Mouse (Mus musculus) ES-CJ7 (cell line): ENCODE measurements around the gene Rab17.
A peak's percentile ranks its signal among the peaks of the same experiment; 100 is the strongest.

Source experiments
- DNase-seq: peaks from one replicate; pipeline ENCODE4 v3.0.0; 2011; ENCODE audit warnings: low read depth, low spot score

Rab17 gene

DNA sequence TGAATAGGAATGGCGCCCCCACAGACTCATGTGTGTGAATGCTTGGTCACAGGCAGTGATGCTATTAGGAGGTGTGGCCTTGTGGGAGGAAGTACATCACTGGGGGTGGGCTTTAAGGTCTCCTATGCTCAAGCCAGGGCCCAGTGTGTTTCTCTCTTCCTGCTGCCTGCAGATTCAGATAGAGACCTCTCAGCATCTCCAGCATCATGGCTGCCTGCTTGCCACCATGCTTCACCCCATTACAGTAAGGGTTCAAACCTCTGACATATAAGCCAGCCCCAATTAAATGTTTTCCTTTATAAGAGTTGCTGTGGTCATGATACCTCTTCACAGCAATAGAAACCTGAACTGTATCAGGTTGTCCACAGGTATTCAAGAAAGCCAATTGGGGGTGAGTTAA lies 26.5 kb upstream of the Rab17 start:
- DNase-seq, result no peak

DNA sequence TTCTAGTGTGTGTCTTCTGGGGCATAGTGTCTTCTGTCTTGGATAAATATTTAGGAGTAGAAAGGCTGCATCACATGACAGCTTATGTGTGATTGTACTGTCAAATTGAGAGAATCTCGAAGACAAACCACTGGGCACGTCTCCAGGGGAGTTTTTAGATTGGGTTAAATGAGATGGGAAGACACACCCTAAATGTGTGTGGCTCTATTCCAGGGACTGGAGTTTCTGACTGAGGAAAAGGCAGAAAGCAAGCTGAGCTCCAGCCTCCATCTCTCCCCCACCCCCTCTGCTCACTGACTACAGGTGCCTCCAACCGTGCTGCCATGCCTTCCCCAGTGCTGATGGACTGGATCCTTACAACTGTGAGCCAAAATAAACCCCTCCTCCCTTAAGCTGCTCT lies 11.9 kb upstream of the Rab17 start:
- DNase-seq, result no peak

DNA sequence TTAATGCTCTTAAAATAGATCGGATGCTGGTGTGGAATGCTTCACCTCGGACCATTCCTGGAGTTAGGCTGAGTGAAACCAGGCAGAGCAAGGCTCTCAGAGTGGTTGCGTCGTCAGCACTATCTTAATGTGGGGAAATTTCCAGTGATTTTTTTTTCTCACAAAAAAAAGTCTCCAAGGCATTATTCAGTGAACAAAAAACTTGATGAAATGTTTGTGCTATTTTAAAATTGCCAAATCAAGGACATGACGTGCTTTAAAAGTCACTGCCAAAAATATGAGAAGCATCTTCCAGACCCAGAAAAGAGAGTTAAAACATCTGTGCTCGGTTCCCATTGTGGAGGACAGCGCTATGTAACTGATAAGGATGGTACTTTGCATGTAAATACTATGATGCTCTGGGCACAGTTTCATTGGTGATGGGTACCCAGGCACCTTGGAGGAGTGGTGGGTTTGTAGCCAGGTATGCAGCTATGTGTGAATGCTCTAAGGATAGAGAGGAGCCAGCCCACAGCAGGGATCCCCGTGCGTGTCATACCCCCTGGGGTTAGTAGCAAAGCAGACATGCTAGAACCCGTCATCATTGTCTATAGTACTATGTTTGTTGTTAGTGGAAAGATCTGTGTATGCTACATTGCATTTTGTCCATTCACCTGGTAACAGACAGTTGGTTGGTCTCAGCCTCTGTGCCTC lies 11.3 kb upstream of the Rab17 start:
- no peak for DNase-seq

DNA sequence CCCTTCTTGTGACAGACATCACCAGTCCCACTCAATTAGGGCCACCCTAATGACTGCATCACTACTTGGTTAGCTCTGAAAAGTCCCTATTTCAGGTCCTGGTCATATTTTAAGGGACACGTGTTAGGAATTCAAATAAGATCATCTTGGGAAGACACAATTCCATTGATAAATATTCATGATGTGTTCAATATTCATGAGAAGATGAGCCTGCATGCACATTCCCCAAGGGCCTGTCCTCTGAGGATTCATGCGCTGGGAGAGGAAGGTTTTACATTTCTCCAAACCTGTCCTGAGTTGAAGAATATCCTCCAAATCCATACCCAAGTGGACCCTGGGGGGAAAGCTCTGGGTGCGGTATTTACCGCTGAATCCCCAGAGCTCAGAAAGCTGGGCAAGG lies 6.5 kb upstream of the Rab17 start:
- no peak for DNase-seq

DNA sequence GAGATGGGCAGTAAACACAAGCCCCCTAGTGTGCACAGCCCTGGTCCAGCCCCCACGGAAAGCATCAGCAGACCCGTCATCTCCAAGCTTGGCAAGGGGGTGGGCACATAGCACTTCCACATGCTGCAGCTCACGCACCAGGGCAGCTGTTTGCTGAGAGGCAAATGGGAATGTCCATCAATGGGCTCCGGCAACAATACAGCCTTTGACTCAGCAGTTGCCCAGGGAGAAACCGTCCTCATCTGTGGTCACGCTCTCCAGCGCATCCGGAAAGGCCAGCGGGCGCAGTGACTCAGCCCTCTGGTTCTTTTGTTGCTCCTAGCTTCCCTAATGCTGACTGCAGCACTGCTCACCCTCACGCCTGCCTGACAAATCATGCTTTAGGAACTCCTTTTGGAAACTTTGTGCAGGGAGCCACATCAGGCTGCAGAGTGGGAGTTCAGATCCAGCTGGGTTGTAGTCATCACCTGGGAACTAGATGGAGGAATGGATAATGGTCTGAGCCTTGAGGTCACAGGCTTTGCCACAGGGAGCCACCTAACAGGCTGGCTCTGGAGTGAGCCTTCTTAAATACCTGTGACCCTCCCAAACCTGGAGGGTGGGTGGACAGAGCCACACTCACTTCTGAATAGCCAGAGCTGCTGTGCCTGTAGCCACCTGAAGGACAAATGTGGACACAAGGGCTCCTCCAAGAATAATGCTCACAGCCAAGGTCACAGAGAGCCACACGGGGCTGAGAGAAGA lies 5.6 kb upstream of the Rab17 start:
- no peak for DNase-seq

DNA sequence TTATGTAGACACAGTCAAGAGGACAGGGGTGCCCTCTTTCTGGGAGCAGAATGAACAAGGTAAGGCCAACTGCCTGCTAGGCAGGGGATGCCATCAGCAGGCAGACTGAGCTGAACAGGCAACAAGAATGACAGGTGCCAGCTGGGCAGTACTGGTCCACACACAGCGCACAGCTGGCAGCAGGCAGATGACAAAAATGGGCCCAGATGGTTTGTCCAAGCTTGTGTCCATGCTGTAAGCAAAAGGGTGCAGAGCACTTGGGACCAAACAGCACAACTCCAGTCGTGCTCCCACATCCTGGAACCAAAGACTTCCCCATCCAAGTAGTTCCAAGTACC lies 4.1 kb upstream of the Rab17 start:
- no peak for DNase-seq

DNA sequence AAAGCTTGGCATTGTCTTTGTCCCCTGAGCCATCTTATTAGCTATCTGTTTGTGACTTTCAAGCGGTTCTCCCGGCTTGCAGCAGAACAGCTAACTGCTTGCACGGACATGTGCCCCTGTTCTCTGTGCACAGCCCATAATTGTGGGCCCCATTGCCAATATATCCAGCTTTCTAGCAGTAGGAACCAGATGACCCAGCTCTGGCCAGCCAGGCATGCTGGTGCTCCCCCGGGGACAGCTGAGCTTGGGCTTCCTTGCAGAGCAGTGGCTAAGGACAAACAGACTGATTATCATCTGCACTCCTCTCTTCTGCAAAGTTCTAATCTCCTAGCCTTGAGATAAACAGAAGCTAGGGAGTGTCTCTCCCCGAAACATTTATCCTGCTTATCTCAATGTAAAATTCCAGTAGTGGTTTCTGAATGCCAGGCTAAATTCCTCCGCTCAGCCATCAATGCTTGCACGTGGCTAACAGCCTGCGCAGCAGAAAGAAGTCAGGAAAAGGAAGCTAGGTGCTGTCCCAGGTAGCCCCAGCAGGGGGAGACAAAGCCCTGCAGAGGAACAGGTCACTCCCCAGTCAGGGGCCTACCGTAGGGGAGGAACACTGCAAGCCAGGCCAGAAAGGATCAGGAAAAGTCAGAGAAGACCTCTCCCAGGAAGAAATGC lies 3.6 kb upstream of the Rab17 start:
- peak; percentile 79 for DNase-seq

DNA sequence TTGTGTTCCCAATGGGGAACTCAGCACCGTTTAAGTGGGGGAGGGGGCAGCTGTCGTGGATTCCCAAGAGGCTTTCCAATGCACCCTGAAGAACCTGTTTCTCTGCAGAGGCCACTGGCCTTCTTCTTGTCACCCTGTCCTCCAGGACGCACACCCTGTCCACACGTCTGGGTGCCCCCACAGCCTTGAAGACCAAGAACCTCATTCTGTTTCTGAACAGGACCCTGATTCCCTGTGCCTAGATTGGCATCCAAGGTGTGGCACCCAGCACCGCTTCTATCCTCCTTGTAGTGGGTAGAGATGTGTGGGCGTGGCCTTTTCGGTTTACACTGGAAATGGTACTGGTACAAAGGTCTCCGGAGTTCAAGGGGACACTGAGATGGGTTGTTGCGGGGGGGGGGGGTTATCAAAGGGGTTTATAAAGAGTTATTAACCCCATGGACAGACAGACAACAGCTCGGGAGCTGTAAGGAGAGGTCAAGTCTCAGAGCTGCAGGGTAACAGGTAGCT lies 475 bp upstream of the Rab17 start:
- no peak for DNase-seq

DNA sequence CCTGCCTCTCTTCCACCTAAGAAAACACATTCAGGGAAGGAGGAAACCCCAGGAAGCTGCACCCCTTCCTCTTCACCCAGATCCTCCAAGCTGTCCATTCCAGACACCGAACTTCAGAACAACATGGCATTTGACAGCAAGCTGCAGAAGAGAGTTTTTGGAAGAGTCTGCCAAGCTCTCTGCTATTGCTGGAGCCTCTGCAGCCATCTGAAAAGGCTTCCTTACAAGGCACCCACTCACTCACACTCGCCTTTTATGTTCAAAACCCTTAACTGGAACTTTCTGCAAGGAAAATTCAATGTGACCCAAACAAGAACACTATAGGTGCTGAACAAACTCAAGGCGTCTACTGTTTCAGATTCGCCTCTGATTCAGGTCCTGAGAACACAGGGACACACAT lies 812 bp downstream of the Rab17 start:
- no peak for DNase-seq

DNA sequence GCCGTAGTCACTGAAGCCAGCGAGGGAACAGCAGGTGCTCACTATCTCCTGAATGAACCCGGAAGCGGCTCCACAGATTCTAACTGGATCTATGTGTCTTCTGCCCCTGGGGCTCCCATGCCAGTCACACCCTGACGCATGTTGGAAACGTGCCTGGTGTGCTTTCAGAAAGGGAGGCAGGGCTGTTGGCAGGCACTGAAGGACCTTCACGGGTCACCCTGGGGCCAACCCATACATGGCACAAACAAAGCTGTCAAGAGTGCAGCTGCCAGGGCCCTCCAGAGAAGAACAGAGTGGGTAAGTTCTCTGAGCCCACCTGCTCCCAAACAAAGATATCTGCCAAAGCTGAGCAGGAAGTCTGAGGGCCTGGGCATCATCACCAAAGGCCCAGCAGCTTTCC lies 1.9 kb downstream of the Rab17 start:
- no peak for DNase-seq

DNA sequence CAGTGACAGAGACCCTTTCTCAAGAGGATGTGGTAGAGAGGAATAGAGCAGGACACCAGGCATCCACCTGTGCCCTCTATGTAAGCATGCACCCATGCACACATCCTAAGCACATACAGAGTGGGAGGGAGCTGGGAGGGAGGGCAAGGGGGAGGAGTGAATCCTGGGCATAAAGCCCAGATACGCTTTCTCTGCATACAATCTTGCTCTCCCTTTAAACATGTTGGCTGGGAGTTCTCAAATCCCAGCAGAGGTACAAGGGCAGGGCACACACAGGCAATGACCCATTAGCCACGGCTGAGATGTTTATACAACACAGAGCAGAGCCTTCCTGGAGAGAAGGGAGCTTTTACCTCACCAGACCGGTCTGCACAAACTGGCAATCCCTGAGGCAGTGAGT lies 6.5 kb downstream of the Rab17 start:
- no peak for DNase-seq

DNA sequence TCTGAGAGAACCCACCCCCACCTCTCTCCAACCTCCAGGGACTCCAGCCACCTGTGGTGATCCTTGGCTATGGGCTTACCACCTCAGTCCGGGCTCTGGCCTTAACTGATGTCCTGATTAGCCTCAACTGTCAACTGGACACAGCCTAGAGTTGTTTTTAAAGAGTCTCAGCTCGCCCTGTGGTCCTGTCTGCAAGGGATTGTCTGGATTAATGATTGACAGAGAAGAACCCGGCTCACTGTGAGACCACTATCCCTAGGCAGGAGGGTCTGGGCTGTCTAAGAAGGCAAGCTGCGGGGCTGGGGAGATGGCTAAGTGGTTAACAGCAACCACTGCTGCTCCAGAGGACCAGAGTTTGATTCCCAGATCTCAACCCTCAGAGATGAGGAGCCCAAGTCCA lies 6.9 kb downstream of the Rab17 start:
- no peak for DNase-seq

DNA sequence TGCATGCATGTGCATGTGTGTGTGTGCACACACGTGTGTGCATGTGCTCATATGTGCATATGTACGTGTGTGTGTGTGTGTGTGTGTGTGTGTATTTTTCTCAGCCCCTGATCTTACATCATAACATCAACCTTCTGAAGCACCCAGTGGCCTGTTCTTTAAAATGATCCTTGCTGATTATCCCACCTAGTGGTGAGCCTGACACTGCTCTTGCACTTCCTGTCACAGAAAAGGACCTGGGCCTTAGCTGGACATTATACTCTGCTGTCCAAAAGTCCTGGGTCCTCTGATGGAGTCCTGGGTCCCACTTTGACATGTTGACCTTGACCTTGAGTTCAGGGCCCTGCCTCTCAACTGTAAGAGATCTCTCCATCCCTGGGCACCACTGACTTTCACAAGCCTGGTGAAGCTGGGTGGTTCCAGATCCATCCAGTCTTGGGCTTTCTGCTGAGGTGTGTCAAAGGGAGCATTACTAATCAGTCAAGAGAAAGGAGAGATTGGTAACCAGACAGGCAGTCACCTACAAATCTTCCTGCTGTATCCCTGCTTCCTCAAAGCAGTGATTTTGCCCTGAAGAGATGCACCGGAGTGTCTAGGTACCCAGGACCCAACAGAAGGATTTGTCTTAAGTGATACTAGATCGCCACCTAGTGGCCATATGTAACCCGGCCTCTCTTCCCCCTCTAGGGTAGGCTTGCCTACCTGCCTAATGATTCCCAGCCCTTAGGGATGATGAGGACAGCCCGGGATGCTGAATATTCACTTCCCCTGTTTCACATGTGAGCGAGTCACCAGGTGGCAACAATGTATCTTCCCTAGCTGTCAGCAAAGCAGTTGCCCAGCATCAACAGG lies 13.0 kb downstream of the Rab17 start:
- DNase-seq, result peak; percentile 85

DNA sequence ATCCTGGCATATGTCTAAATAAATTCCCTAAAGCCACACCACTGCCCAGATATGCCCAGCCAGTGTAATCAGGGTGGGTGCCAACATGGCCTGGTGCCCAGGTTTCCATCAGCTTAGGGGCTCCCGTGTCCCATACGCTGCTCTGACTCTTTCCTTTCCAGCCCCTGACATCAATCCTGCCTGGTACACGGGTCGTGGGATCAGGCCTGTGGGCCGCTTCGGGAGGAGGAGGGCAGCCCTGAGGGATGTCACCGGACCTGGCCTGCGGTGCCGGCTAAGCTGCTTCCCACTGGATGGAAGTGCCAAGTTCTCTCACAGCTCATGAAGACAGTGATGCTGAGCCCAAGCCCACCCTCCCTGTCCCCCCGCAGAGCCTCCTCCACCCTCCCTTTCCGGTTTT lies 15.8 kb downstream of the Rab17 start:
- DNase-seq, result no peak

DNA sequence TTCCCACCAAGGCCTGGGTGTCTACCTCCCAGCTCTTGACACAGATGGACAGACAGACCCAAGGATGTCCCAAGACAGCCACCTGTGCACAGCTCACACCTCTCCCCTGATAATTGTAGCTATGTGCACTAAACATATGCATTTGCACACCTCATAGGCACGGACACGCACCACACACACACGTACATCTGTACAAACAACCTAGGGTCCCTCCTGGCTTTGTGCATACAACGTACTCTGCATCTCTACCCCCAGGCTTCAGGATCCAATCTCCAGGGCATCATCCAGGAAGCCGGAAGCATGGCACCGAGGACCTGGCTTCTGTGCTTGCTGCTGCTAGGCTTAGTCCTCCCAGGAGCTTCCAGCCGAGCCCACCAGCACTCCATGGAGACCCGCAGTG lies 16.7 kb downstream of the Rab17 start, which contains the start of gene Prlh:
Gene Prlh (plus strand): TSS at position 301 of the 400 bp plus-strand sequence.
- no peak for DNase-seq

DNA sequence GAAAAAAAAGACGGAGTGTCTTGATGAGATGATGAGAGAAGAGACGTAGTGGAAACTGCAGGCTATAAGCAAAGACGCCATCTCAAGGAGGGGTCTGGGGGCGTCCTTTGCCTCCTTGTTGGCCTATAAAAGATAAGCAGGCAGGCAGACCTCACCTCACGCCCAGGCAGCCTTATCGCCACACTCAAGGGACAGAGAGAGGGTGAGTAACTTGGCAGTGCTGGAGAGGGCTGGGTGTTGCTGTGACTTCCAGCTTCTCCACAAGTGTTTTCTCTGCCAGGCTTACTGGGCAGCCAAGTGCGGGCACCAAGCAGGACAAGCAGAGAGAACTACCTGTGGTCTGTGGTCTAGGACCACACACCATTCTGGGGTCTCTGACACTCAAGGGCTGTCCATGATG lies 17.8 kb downstream of the Rab17 start:
- no peak for DNase-seq

DNA sequence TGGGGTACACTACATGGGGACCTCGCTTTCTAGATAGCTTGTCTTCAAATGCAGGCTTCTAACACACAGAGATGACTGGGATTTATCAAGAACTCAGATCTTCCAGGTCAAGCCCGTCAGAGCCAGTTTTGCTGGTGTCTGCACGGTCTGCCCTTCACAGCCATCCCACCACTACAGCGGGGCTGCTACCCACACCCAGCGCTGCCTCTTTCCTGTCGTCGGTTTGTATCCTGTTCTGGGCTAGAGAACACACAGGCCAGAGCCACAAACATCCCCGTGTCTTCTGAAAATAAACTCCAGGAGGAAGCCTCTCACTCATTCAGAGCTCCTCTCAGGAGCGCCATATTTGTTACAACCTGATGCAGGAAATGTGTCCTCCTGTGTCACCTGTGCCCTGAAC lies 20.2 kb downstream of the Rab17 start:
- DNase-seq, result no peak

DNA sequence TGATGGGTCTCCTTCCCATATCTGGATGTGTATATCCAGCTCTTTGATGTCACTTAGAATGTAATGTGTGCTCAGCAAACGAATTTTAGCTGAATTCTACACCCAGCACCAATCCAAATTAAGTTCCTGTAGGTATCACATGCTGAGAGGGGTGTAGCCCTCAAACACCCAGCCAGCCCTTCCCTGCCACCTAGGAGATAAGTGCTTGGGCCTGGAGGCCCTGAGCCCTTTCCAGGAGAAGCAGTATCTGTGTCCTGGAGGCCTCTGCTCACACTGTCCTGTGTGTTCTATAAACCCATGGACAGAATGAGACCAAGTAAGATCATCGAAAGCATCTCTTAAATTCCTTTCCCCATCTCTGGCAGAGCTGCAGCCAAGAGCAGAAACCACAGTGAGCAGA lies 22.2 kb downstream of the Rab17 start:
- no peak for DNase-seq

DNA sequence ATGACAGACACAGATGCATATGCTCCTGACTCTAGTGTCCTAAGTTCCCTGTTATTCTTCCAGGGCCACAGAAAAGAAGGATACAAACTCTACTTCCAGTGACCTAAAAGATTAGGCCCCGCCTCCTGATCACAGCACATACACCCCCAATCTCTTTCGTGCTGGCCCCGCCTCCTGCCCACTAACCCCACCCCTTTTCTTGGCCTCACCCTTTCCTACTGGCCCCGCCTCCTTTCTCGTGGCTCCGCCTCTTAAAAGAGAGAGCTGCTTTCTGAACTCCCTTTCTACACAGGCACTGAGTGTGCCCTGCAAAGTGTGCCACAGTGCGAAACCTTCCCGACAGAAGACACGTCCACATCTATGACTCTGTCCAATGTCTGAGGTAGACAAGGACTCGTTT lies 24.3 kb downstream of the Rab17 start:
- DNase-seq, result peak; percentile 41

DNA sequence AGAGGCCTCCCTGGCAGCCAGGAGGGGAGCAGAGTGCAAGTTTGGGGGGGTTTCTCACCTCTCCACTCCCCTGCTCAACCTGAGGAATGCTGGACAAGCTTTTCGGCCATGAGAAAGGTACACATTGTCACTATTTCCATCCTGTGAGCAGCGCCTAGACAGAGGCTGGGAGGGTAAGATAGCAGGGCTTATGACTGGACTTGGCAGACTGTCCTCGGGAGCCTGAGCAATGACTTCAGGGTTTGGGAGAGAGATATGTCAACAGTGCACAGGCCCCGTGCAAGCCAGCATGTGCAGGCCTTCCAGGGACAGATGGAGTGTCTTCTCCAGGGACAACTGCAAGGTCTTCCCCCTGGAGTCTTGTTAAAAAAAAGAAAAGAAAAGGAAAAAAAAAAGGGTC lies 29.5 kb downstream of the Rab17 start:
- no peak for DNase-seq

DNA sequence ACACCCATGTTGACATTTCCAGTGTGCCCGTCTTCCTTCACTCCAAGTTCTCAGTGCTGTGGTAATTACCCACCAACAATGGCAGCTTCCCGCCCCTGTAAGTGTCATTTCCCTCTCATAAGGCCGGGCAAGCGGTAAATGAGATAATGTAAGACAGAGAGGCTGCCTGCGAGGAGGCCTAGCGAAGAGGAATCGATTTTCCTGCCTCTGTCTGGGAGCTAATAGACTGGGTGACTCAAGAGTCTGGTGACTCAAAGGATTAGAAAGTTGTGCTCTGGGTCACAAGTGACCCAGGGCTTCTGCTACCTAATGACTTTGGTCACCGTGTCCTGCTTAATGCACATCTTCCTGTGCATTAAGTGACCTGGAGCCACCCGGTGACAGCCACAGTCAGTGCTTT lies 32.5 kb downstream of the Rab17 start:
- DNase-seq, result no peak

DNA sequence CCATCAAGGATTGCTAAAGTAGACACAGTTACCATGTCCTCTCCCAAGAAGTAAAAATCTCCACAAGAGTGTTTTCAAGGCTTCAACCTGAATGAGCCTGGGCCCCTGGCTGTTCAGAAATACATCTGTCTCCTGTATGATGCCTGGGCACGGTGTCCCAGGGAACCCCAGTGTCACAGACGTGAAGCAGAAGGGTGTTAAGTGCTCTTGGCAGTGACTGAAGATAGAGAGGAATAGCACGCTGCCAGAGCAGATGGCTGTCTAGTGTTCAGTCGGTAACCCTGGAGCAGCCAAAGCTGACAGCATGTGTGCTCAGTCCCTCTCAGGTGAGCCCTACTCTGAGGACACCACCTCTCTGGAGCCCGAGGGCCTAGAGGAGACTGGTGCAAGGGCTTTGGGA lies 36.5 kb downstream of the Rab17 start:
- no peak for DNase-seq
